In the genomic region with DNA sequence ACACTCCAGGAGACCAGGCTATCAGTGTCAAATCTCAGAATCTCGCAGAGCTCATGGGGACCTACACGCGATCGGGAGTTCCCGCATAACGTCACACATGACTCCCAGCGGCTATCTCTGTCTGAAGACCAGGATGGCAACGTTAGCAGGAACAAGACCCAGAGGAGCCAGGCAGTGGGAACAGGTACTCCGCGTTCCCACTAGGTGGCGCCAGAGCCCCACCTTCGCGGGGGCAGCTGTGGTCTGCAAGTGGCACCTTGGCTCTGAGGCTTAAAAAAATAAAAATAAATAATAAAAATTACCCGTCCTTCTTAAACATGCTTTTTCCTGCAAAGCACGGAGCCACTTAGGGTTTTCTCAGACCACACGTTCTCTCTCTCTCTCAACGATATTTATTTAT, we compare ENCODE assay signal across 8 mouse cellular contexts. TPM values are rescaled to one million over a fixed set of nuclear protein-coding genes. Genes with fewer than 3 reads are reported as not detected.
A peak's percentile ranks its signal among the peaks of the same experiment; 100 is the strongest.
DNase-seq lines count a peak whose midpoint lies in the region; ATAC-seq and TF ChIP-seq lines count a peak whose summit lies in the region.

No protein-coding gene starts in this region.

- peak; percentile 84 for ATAC-seq in common myeloid progenitor, adult 5-6 weeks (replicated peaks; ENCODE audit: low read depth, poor library complexity, severe bottlenecking)
- peak; percentile 95 for ATAC-seq in megakaryocyte, adult 5-6 weeks (ENCODE audit: poor library complexity, severe bottlenecking)

- DNase-seq in T-cell, adult 2 months (ENCODE audit: low spot score), result peak; percentile 82
- DNase-seq in gastrocnemius, adult 8-10 months (ENCODE audit: low spot score in 2 of 2), result peak; percentile 63
- DNase-seq in hindlimb bud, embryonic 11.5 days (ENCODE audit: extremely low spot score, low read depth, low spot score), result peak; percentile 50
- peak; percentile 81 to 88 for DNase-seq in left cerebral cortex, adult 2 months (ENCODE audit: extremely low spot score in 1 of 2, low spot score in 2 of 2)
- peak; percentile 85 for DNase-seq in right cerebral cortex, adult 18-20 months
- DNase-seq in urinary bladder, adult 2 months (ENCODE audit: low spot score), result peak; percentile 82

- intact Hi-C loops in left cerebral cortex, adult 2 months (cut with DNase I), result loop anchor here (1.0 to 5.0 kb wide), 3 partner anchors 196 to 311 kb away; a partner anchor contains a TSS

- no peak overlapping the region for H3K4me3 ChIP-seq in left cerebral cortex, adult 2 months

- no peak overlapping the region for H3K27ac ChIP-seq in left cerebral cortex, adult 2 months

- TF ChIP-seq CTCF in left cerebral cortex, adult 2 months (IDR thresholded peaks at IDR 0.05), result peak; percentile 95

RNA-seq across cellular contexts. Expression of a gene that starts 4.0 kb away (rescaled TPM):
- total RNA-seq in common myeloid progenitor, adult 5-6 weeks (2017), result not detected in 2 replicates
- total RNA-seq in gastrocnemius, adult 8-10 months (2022), result not detected
- 10 to 100 TPM; 44.4 to 49.0 TPM for total RNA-seq in left cerebral cortex, adult 2 months (2021)
- total RNA-seq in megakaryocyte, adult 5-6 weeks (2015), result not detected in 2 replicates
- not detected in 2 replicates for total RNA-seq in megakaryocyte, adult 5-6 weeks (2017)
- polyA plus RNA-seq in urinary bladder, adult 2 months (2012; rRNA removed), result 0.04 and 0.06 TPM in 2 replicates

Comparison
In these comparisons a context has a peak if more than half of its experiments do, and no peak if none do; other contexts are left out.
1. RNA of a gene that starts 4.0 kb away (total RNA-seq): 44.4 to 49.0 TPM in left cerebral cortex, adult 2 months; not detected in gastrocnemius, adult 8-10 months, not detected in common myeloid progenitor, adult 5-6 weeks and not detected in megakaryocyte, adult 5-6 weeks; every median in the first group is over 10 times any median in the second.
2. Peak in every context shown above with its lines, with median percentiles within 50 percentile points of each other: DNase-seq.